Mouse (Mus musculus): ENCODE data around the gene 3110001I22Rik.
"Not testable (repeated sequence)": the region's sequence is repeated elsewhere in the genome, so short reads cannot be mapped to it uniquely, and the experiment has no call there.

GRCm38 (mm10) chr16:13670896-13671295 lies 833 bp upstream of the 3110001I22Rik start:
- not testable (repeated sequence) for TF ChIP-seq EP300 (optimal IDR thresholded peaks at IDR 0.05); CTCF (IDR thresholded peaks at IDR 0.05; ENCODE audit: low read depth)

All from stomach, postnatal 0 days (tissue).